ENCODE assay signal across 7 mouse cellular contexts in genomic region chr2:156584797-156585471, GRCm38 (mm10). TPM values are rescaled to one million over a fixed set of nuclear protein-coding genes. Genes with fewer than 3 reads are reported as not detected.
A peak's percentile ranks its signal among the peaks of the same experiment; 100 is the strongest.
DNase-seq lines count a peak whose midpoint lies in the region; TF ChIP-seq lines count a peak whose summit lies in the region.

No protein-coding gene starts in this region.

- DNase-seq in MN1 (ENCODE audit: low spot score): peak; percentile 53
- DNase-seq in adipocyte (ENCODE audit: low spot score): peak; percentile 65
- DNase-seq in heart, postnatal 10 days: peak; percentile 58 to 74
- peak; percentile 47 to 63 for DNase-seq in left cerebral cortex, adult 2 months (ENCODE audit: extremely low spot score in 1 of 2, low spot score in 2 of 2)
- peak; percentile 70 to 71 for DNase-seq in right cerebral cortex, adult 2 months (ENCODE audit: low spot score in 2 of 2)
- no peak for DNase-seq in thymus, postnatal 0 days (ENCODE audit: low spot score)
- no peak for DNase-seq in gastrocnemius, postnatal 36 days

- intact Hi-C loops in heart, postnatal 10 days (cut with DNase I): loop anchor here (1.0 to 5.0 kb wide), 2 partner anchors 42 to 120 kb away; no protein-coding TSS in a partner anchor
- intact Hi-C loops in left cerebral cortex, adult 2 months (cut with DNase I): loop anchor here (1.0 kb wide), 1 partner anchor 120 kb away; no protein-coding TSS in a partner anchor
- intact Hi-C loops in gastrocnemius, postnatal 36 days (cut with DNase I): no loop called here

- TF ChIP-seq CTCF in left cerebral cortex, adult 2 months (IDR thresholded peaks at IDR 0.05): no peak

- H3K27ac ChIP-seq in left cerebral cortex, adult 2 months: peak overlapping the region; percentile 54

- no peak overlapping the region for H3K4me3 ChIP-seq in left cerebral cortex, adult 2 months

RNA-seq across cellular contexts. Expression of gene Dlgap4, which starts 28.6 kb away (rescaled TPM):
- total RNA-seq in heart, postnatal 10 days (2021): 10 to 100 TPM; 45.2 to 46.7 TPM
- total RNA-seq in left cerebral cortex, adult 2 months (2021): 100 to 1,000 TPM; 248 to 254 TPM
- polyA plus RNA-seq in thymus, postnatal 0 days (2015; fragmentation: Nextera tagmentation; extraction: Ambion mirVana): 40.3 and 44.0 TPM in 2 replicates
- total RNA-seq in gastrocnemius, postnatal 36 days (2021): 10 to 100 TPM; 53.4 to 57.8 TPM

RNA-seq across cellular contexts. Expression of gene Aar2, which starts 37.5 kb away (rescaled TPM):
- total RNA-seq in heart, postnatal 10 days (2021): 10 to 100 TPM; 19.7 to 22.7 TPM
- 10 to 100 TPM; 37.3 to 39.6 TPM for total RNA-seq in left cerebral cortex, adult 2 months (2021)
- polyA plus RNA-seq in thymus, postnatal 0 days (2015; fragmentation: Nextera tagmentation; extraction: Ambion mirVana): 27.5 and 29.2 TPM in 2 replicates
- 10 to 100 TPM; 18.6 to 19.1 TPM for total RNA-seq in gastrocnemius, postnatal 36 days (2021)

Comparison
In these comparisons a context has a peak if more than half of its experiments do, and no peak if none do; other contexts are left out.
1. DNase-seq: peak in MN1 (single experiment), adipocyte (single experiment), heart, postnatal 10 days (2 of 2), left cerebral cortex, adult 2 months (2 of 2) and right cerebral cortex, adult 2 months (2 of 2); none in thymus, postnatal 0 days (single experiment) and gastrocnemius, postnatal 36 days (0 of 2).
2. RNA of gene Dlgap4, which starts 28.6 kb away (total RNA-seq): 248 to 254 TPM in left cerebral cortex, adult 2 months; 53.4 to 57.8 TPM in gastrocnemius, postnatal 36 days and 45.2 to 46.7 TPM in heart, postnatal 10 days; every median in the first group is over 4 times any median in the second.